Mouse (Mus musculus): ENCODE measurements around the gene Rnf148. TPM values are rescaled to one million over a fixed set of nuclear protein-coding genes. Genes with fewer than 3 reads are reported as not detected.

The Rnf148 gene
- not detected for total RNA-seq (2021)

DNA sequence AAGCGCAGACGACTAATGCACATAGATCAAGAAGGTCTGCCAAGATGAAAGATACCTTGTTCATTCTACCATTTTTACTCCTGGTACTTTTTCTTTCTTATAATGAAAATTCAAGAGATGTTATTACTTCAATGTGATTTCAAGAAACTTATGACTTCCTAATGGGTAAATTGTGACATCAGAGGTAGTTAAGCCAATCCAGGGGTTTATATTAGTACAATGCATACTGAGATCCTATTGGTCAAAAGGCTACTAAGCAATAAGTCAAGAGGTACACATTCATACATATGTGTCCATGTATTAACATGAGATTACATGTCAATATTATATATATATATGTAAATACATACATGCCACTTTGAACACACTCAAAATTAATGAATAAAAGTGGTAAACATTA is at the start of gene Rnf148:
TSS of gene Rnf148 (minus strand) at position 101 of the 400 bp plus-strand sequence.
- DNase-seq = no peak
- intact Hi-C loops (cut with DNase I) = no loop called here

DNA sequence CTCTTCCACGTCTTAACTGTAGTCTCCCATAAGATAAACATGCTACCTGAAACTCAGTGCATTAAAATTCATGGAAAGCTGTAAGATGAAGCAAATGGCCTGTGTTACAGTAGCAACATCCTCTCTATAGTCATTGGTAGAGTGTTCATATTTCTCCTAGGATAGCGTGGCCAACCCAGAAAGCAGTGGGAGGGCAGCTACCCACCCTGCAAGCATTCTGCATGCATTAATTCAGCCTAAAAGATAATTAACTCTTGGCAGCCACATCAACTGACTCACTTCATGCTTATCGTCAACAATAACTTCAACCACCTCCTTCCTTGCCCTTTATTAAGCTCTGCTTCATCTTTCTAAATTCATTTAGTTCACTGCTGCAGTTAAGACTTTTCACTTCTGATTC is 45.9 kb upstream of the Rnf148 start:
- DNase-seq = no peak

DNA sequence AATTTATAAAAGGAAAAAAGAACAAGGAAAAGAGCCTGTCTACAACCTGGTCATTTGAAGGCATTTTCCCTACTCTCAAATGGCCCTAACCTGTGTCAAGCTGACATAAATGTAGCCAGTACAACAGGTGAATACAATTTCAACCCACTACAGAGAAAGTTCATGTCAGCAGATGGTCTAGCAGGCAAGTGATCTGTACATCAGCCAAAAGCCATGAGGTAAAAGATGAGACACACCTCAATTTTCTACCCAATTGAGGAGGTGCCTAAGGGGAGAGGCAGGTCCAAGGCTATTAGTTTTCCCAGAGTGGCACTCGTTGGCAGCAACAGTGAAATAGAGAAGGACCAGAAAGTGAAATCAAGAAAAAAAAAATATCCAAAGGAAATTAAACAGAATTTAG is 23.2 kb upstream of the Rnf148 start:
- DNase-seq = no peak
- intact Hi-C loops (cut with DNase I) = no loop called here

More for the DNA sequence above, 45.9 kb upstream of the Rnf148 start:
- intact Hi-C loops (cut with DNase I) = no loop called here

DNA sequence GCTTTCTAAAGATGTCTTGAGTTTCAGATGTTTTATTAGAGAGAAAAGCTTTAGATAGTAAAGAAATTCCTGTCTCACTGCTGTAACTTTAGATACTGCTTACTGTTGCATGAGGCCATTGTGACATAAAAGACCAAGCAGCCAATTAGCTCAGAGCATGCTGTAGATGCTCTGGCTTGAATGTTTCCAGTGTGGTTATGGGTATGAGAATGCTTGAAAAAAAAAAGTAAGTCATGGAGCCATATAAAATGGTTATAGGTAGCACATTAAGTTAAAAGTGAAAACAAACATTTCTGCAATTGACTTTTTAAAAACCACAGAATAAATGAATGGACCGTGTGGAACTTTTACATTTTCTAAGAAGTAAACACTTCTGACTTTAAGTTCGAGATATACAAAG is 4.7 kb downstream of the Rnf148 start, which contains the start of gene Rnf133:
TSS of gene Rnf133 (minus strand) at position 101 of the 400 bp plus-strand sequence.
- DNase-seq = no peak
- intact Hi-C loops (cut with DNase I) = no loop called here

DNA sequence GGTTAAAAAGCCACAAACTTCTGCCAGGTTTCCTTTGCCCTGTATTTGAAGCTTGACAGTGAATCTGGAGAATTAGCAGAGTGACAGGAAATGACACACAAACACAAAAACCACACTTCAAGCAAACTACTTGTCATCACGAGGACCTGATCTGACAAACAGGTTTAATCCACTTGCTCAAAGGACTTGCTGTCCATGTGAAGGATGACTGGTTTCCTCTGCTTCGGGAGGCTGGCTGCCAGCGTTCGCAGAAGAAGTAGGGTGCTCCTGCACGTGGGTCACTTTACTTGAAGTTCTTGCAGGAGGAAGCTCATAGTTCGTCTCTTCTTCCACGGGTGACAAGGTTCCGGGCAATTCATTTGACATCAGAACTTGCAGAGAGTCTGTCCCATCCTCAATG is 6.2 kb downstream of the Rnf148 start:
- no peak for DNase-seq
- intact Hi-C loops (cut with DNase I) = no loop called here

DNA sequence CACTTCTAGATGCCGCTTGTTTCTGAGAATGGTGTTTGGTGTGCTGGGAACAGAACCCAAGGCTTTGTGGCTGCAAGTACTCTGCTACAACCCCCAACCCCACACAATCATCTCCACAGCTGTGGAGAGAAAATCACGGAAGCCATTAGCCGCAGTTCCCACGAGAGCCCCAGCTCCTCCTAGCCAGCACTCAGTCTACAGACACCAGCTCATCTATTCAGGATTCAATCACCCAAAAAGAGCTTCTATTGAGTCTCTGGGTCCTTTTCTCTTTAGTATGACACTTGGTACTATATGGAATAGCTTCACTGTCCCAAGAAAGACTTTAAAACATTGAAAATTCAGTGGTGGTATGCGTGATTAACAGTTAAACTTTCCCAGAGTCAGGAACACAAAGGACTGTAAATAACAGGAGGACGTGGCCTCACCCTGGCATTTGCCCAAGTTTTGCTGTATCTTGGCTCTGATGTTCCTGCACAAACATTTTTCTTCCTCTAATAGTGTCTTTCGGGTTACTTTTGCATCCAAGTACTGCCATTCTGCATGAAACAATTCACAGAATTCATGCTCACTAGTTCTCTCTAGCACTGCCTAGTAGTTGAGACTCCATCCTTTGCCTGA is 7.2 kb downstream of the Rnf148 start:
- DNase-seq = peak; percentile 57
- intact Hi-C loops (cut with DNase I) = no loop called here

DNA sequence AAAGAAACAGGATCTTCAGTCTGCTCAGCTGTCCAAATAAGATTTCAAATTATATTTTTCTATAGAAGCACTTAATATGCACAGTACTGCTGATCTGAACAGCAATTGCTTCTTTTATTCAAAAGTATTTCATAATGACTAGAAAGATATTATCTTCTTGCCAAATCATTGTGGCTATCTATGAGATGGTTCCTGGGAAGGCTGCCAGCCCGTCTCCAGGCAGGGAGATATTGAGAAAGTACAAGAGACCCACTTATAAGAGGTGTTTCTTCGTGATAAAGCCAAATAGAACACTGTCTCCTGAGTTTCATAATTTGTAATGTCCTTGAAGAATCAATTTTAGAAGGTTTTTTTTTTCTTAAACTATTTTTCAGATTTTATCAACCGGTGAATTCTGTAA is 17.9 kb downstream of the Rnf148 start:
- no peak for DNase-seq

DNA sequence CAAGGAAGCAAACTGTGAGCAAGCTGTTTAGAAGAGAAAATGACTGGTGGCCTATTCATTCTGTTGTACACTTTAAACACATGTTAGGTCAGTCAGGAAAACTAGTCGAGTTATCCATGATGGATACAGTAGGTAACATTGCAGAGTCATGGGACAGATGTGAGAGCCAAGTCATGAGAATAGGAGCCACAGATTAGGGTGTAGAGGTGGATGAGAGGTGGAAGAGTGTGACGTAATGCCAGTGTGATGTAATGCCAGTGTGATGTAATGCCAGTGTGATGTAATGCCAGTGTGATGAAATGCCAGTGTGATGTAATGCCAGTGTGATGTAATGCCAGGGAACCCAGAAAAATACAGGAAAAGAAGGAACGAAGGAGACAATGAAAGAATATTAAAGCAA is 19.7 kb downstream of the Rnf148 start:
- no peak for DNase-seq
- intact Hi-C loops (cut with DNase I) = no loop called here

More for the DNA sequence above, 17.9 kb downstream of the Rnf148 start:
- intact Hi-C loops (cut with DNase I) = no loop called here

DNA sequence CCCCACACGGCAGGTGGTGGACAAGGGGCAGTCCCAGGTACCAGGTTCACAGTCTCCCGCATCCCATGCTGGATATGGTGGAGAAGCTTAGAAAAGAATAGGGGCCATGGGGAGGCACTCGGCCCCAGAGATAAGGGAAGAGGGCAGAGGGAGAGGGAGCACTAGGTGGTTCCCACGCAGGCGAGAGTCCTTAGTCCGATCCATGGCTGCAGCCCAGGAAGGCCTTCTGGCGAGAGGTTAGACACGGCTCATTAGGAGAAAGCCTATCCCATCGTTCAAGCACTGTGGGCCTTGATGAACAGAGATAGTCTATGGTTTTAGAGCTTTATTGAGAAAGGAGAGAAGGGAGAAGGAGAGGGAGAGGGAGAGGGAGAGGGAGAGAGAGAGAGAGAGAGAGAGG is 20.9 kb downstream of the Rnf148 start:
- intact Hi-C loops (cut with DNase I) = no loop called here

DNA sequence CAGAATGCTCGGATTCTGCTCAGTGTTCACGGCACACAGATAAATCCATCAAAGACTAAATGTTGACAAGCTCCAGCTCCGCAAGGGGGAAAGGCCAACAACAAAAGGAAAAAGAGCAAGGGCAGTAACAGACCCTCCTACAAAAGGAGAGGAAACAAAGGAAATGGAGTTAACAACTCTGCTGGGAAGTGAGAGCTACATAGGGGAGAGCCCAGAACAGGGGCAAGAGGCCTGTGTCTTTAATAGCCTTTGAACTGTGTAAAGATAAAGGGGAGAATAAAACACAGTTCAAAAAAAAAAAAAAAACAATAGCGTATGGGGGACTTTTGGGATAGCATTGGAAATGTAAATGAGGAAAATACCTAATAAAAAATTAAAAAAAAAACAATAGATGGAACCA is 24.5 kb downstream of the Rnf148 start:
- intact Hi-C loops (cut with DNase I) = no loop called here
- no peak for DNase-seq

More for the DNA sequence above, 20.9 kb downstream of the Rnf148 start:
- DNase-seq = no peak

Other genes starting within 250 kb of the Rnf148 start
- not detected for gene Rnf133, start 4.8 kb downstream of the Rnf148 start, total RNA-seq (2021)
- gene Cadps2, start 184.3 kb upstream of the Rnf148 start, total RNA-seq (2021) = 1 to 10 TPM; 1.7 to 1.8 TPM

Data from heart, postnatal 10 days (tissue).